Mouse (Mus musculus): Measurements from ENCODE around the gene Gm20489. TPM values are rescaled to one million over a fixed set of nuclear protein-coding genes. Genes with fewer than 3 reads are reported as not detected.

The Gm20489 gene
- polyA plus RNA-seq, 1 experiment from 2014 or later = not detected

DNA sequence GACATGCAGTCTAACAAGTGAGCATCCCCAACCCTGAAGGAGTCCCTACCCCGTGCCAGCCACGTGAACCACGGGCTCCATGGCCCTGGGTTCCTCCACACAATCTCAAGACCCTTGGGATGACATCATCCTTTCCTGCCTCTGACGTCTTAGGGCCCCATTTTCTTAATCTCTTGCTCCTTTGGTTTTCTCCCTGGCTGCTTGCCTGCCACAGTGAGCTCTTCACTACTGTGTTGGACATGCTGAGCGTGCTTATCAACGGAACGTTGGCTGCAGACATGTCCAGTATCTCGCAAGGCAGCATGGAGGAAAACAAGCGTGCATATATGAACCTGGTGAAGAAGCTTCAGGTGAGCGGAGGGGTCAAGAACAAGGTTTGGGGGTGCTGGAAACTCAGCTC lies 21.3 kb upstream of the Gm20489 start:
- H3K9ac ChIP-seq (ENCODE audit: low read length) = no peak overlapping the region
- H3K9me3 ChIP-seq (replicated peaks; ENCODE audit: control insufficient read depth, low read length) = no peaks in the 10 kb centered on the region
- no peak overlapping the region for H3K27ac ChIP-seq (ENCODE audit: low read depth, low read length)
- 87% methylated on average over 10 of the region's 10 CpGs for WGBS
- H3K4me3 ChIP-seq (ENCODE audit: low read depth, low read length) = no peak overlapping the region
- no peaks in the 10 kb centered on the region for H3K27me3 ChIP-seq (replicated peaks; ENCODE audit: control insufficient read depth, insufficient read depth, low read length)
- no peak for ATAC-seq
- no peak for DNase-seq (ENCODE audit: low spot score)
- no peaks in the 10 kb centered on the region for H3K4me1 ChIP-seq (ENCODE audit: control insufficient read depth, insufficient read depth, low read length)
- peaks cover 74% of the 10 kb centered on the region for H3K36me3 ChIP-seq (ENCODE audit: control insufficient read depth, insufficient read depth, low read length)
- H3K4me2 ChIP-seq (ENCODE audit: low read length) = no peak overlapping the region

DNA sequence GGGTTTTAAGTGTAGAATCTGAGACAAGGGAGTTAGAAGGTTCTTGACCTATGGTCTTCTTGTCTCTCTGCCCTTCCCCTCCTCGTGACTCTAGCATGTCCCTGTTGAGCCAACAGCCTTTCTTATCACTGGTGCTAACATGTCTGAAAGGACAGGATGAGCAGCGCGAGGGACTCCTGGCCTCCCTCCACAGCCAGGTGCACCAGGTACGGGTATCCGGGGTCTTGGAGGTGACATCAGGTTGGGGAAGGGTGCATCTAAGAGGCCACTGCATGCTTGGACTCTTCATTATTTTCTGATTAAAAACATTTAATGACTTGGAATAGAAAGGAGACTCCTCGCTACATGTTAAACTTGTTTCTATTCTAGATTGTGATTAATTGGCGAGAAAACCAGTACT lies 20.2 kb upstream of the Gm20489 start:
- no peaks in the 10 kb centered on the region for H3K9me3 ChIP-seq (replicated peaks; ENCODE audit: control insufficient read depth, low read length)
- no peaks in the 10 kb centered on the region for H3K27me3 ChIP-seq (replicated peaks; ENCODE audit: control insufficient read depth, insufficient read depth, low read length)
- no peak for ATAC-seq
- DNase-seq (ENCODE audit: low spot score) = no peak
- H3K4me1 ChIP-seq (ENCODE audit: control insufficient read depth, insufficient read depth, low read length) = no peaks in the 10 kb centered on the region
- no peak overlapping the region for H3K9ac ChIP-seq (ENCODE audit: low read length)
- H3K4me2 ChIP-seq (ENCODE audit: low read length) = no peak overlapping the region
- 91% methylated on average over 7 of the region's 7 CpGs for WGBS
- peaks cover 81% of the 10 kb centered on the region for H3K36me3 ChIP-seq (ENCODE audit: control insufficient read depth, insufficient read depth, low read length)
- no peak overlapping the region for H3K4me3 ChIP-seq (ENCODE audit: low read depth, low read length)
- no peak overlapping the region for H3K27ac ChIP-seq (ENCODE audit: low read depth, low read length)

DNA sequence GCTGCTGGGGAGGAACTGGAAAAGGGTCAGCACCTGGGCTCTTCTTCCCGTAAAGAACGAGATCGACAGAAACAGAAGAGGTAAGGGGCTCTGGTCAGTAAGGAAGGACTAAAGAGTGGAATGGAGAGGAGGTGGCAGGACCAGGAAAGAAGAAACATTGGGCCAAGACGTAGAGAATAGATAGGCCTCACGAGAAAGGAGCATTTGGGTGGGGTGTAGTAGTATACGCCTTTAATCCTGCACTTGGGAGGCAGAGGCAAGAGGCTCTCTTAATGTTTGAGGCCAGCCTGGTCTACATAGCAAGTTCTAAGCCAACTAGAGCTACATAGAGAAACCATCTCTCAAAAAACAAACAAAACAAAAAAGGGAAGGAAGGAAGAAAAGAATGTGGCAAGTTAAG lies 19.6 kb upstream of the Gm20489 start:
- H3K27me3 ChIP-seq (replicated peaks; ENCODE audit: control insufficient read depth, insufficient read depth, low read length) = no peaks in the 10 kb centered on the region
- H3K36me3 ChIP-seq (ENCODE audit: control insufficient read depth, insufficient read depth, low read length) = peaks cover 81% of the 10 kb centered on the region
- no peak overlapping the region for H3K27ac ChIP-seq (ENCODE audit: low read depth, low read length)
- 89% methylated on average over 6 of the region's 6 CpGs for WGBS
- H3K4me2 ChIP-seq (ENCODE audit: low read length) = no peak overlapping the region
- H3K9ac ChIP-seq (ENCODE audit: low read length) = no peak overlapping the region
- no peak for ATAC-seq
- H3K4me1 ChIP-seq (ENCODE audit: control insufficient read depth, insufficient read depth, low read length) = no peaks in the 10 kb centered on the region
- no peak for DNase-seq (ENCODE audit: low spot score)
- H3K4me3 ChIP-seq (ENCODE audit: low read depth, low read length) = no peak overlapping the region
- H3K9me3 ChIP-seq (replicated peaks; ENCODE audit: control insufficient read depth, low read length) = no peaks in the 10 kb centered on the region

- H3K36me3 ChIP-seq (ENCODE audit: control insufficient read depth, insufficient read depth, low read length) = peaks cover 80% of the 10 kb centered on the region
- ATAC-seq = no peak
- no peak overlapping the region for H3K4me3 ChIP-seq (ENCODE audit: low read depth, low read length)
These were observed 18.7 kb upstream of the Gm20489 start for GRCm38 (mm10) chrX:101287543-101287942.

GRCm38 (mm10) chrX:101285953-101286670 lies 17.3 kb upstream of the Gm20489 start:
- ATAC-seq = no peak
- H3K4me2 ChIP-seq (ENCODE audit: low read length) = no peak overlapping the region

More at GRCm38 (mm10) chrX:101287543-101287942, 18.7 kb upstream of the Gm20489 start:
- Histone ChIP-seq H3K4me2 (ENCODE audit: low read length) (no peak overlapping the region), H3K9me3 (replicated peaks; ENCODE audit: control insufficient read depth, low read length) (no peaks in the 10 kb centered on the region), H3K27ac (ENCODE audit: low read depth, low read length) (no peak overlapping the region), H3K9ac (ENCODE audit: low read length) (no peak overlapping the region), H3K4me1 (ENCODE audit: control insufficient read depth, insufficient read depth, low read length) (no peaks in the 10 kb centered on the region), H3K27me3 (replicated peaks; ENCODE audit: control insufficient read depth, insufficient read depth, low read length) (no peaks in the 10 kb centered on the region)
- 94% methylated on average over 3 of the region's 3 CpGs for WGBS
- no peak for DNase-seq (ENCODE audit: low spot score)

GRCm38 (mm10) chrX:101285534-101285933 lies 16.7 kb upstream of the Gm20489 start:
- Histone ChIP-seq H3K27ac (ENCODE audit: low read depth, low read length) (no peak overlapping the region), H3K4me3 (ENCODE audit: low read depth, low read length) (no peak overlapping the region), H3K9ac (ENCODE audit: low read length) (no peak overlapping the region), H3K27me3 (replicated peaks; ENCODE audit: control insufficient read depth, insufficient read depth, low read length) (no peaks in the 10 kb centered on the region), H3K4me2 (ENCODE audit: low read length) (no peak overlapping the region), H3K4me1 (ENCODE audit: control insufficient read depth, insufficient read depth, low read length) (no peaks in the 10 kb centered on the region), H3K9me3 (replicated peaks; ENCODE audit: control insufficient read depth, low read length) (no peaks in the 10 kb centered on the region), H3K36me3 (ENCODE audit: control insufficient read depth, insufficient read depth, low read length) (peaks cover 84% of the 10 kb centered on the region)
- ATAC-seq (peak; percentile 52; the same call in 1 of the 2 replicates), DNase-seq (ENCODE audit: low spot score) (peak; percentile 59)
- 33% methylated on average over 6 of the region's 6 CpGs for WGBS

More at GRCm38 (mm10) chrX:101285953-101286670, 17.3 kb upstream of the Gm20489 start:
- no peaks in the 10 kb centered on the region for H3K4me1 ChIP-seq (ENCODE audit: control insufficient read depth, insufficient read depth, low read length)
- no peaks in the 10 kb centered on the region for H3K27me3 ChIP-seq (replicated peaks; ENCODE audit: control insufficient read depth, insufficient read depth, low read length)
- H3K9me3 ChIP-seq (replicated peaks; ENCODE audit: control insufficient read depth, low read length) = no peaks in the 10 kb centered on the region
- WGBS = 93% methylated on average over 14 of the region's 14 CpGs
- no peak overlapping the region for H3K27ac ChIP-seq (ENCODE audit: low read depth, low read length)
- no peak overlapping the region for H3K9ac ChIP-seq (ENCODE audit: low read length)
- no peak overlapping the region for H3K4me3 ChIP-seq (ENCODE audit: low read depth, low read length)
- H3K36me3 ChIP-seq (ENCODE audit: control insufficient read depth, insufficient read depth, low read length) = peaks cover 80% of the 10 kb centered on the region
- DNase-seq (ENCODE audit: low spot score) = no peak

DNA sequence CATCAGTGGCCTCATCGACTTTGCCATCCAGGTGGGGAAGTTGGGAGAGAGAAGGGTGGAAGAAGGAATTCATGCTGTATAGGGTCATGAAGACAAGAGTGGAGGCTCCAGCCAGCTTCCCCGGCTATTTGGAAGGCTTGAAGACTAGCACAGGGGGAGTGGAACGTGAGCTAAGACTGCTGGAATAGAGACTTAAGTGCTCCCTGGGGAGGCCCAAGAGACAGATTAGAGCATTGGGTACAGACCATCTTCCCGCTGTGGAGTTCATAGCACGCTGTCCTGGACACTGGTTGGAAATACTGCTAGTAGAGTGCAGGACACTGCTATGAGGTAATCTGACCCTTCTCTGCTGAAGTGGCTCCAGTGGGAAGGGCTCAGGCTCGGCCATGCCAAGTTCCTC lies 14.0 kb upstream of the Gm20489 start:
- H3K4me1 ChIP-seq (ENCODE audit: control insufficient read depth, insufficient read depth, low read length) = no peaks in the 10 kb centered on the region
- H3K4me3 ChIP-seq (ENCODE audit: low read depth, low read length) = no peak overlapping the region
- no peak overlapping the region for H3K27ac ChIP-seq (ENCODE audit: low read depth, low read length)
- no peak for DNase-seq (ENCODE audit: low spot score)
- no peak overlapping the region for H3K9ac ChIP-seq (ENCODE audit: low read length)
- 89% methylated on average over 6 of the region's 6 CpGs for WGBS
- H3K9me3 ChIP-seq (replicated peaks; ENCODE audit: control insufficient read depth, low read length) = no peaks in the 10 kb centered on the region
- no peaks in the 10 kb centered on the region for H3K27me3 ChIP-seq (replicated peaks; ENCODE audit: control insufficient read depth, insufficient read depth, low read length)
- ATAC-seq = no peak
- peaks cover 84% of the 10 kb centered on the region for H3K36me3 ChIP-seq (ENCODE audit: control insufficient read depth, insufficient read depth, low read length)
- H3K4me2 ChIP-seq (ENCODE audit: low read length) = no peak overlapping the region

- Histone ChIP-seq H3K4me3 (ENCODE audit: low read depth, low read length) (peak within 1 kb of the TSS; percentile 49), H3K9me3 (replicated peaks; ENCODE audit: control insufficient read depth, low read length) (no peaks in the 10 kb centered on the region), H3K4me1 (ENCODE audit: control insufficient read depth, insufficient read depth, low read length) (no peaks in the 10 kb centered on the region), H3K36me3 (ENCODE audit: control insufficient read depth, insufficient read depth, low read length) (peaks cover 17% of the 10 kb centered on the region; the same call in 1 of the 2 replicates), H3K27ac (ENCODE audit: low read depth, low read length) (peak within 1 kb of the TSS; percentile 65), H3K4me2 (ENCODE audit: low read length) (peak within 1 kb of the TSS; percentile 54), H3K9ac (ENCODE audit: low read length) (peak within 1 kb of the TSS; percentile 66), H3K27me3 (replicated peaks; ENCODE audit: control insufficient read depth, insufficient read depth, low read length) (no peaks in the 10 kb centered on the region)
- DNase-seq (ENCODE audit: low spot score) = peak; percentile 91
- peak; percentile 98 for ATAC-seq
- 31% methylated on average over 54 of the region's 54 CpGs for WGBS
These were observed 5.3 kb upstream of the Gm20489 start, which contains the start of gene Med12 for GRCm38 (mm10) chrX:101273875-101274738. Gene Med12 (plus strand): TSS chrX:101274030.
